Mouse (Mus musculus) stomach, postnatal 0 days (tissue): ENCODE data around the gene Unc5cl.

ENCODE experiments used
- CTCF ChIP-seq: IDR thresholded peaks from 2 replicates; pipeline ENCODE4 v1.5.1; 2016; ENCODE audit warnings: antibody characterized with exemption, low read depth, mild to moderate bottlenecking, moderate library complexity
- EP300 ChIP-seq: optimal IDR thresholded peaks from 2 replicates; pipeline ENCODE3; 2016; ENCODE audit warnings: antibody characterized with exemption

- TF ChIP-seq CTCF (no peak), EP300 (no peak)
These were observed 88.0 kb downstream of the Unc5cl start for GRCm38 (mm10) chr17:48542733-48543132.
